Mouse (Mus musculus): ENCODE results near the gene Gnaz. TPM values are rescaled to one million over a fixed set of nuclear protein-coding genes. Genes with fewer than 3 reads are reported as not detected.

Gnaz gene
- polyA plus RNA-seq, 1 experiment from 2014 or later, result 60.6 TPM

DNA sequence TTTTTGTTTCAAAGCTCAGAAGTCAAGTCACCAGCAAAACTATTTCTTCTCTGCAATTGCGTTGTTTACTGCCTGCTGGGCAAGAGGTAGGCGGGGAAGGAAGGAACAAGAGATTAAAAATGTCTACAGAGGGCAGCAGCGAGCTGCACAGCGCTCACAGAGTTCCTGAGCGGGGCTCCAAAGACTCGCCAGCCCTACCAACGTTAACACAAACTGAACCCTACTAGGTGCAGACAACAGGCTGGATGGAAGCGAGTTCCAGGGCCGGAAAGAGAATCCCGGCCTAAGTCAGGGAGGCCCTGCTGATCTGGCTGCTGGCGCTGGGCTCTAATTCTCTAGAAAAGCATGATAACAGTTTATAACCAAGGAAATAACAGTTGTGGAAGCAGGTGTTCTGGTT is 92.4 kb downstream of the Gnaz start:
- Histone ChIP-seq H3K9me3 (ENCODE audit: control insufficient read depth, low read length) (no peaks in the 10 kb centered on the region), H3K27me3 (ENCODE audit: control insufficient read depth, insufficient read depth, low read length) (no peaks in the 10 kb centered on the region), H3K4me2 (ENCODE audit: low read length) (peak overlapping the region; percentile 99), H3K9ac (replicated peaks; ENCODE audit: low read length) (no peak overlapping the region), H3K4me3 (replicated peaks; ENCODE audit: low read depth, low read length) (peak overlapping the region; percentile 87), H3K36me3 (ENCODE audit: control insufficient read depth, insufficient read depth, low read length) (no peaks in the 10 kb centered on the region), H3K4me1 (ENCODE audit: control insufficient read depth, insufficient read depth, low read length) (peaks cover 54% of the 10 kb centered on the region), H3K27ac (replicated peaks; ENCODE audit: low read depth, low read length) (peak overlapping the region; percentile 41; the same call in 1 of the 2 replicates)
- ATAC-seq (ENCODE audit: low FRiP score, low TSS enrichment) (no peak), DNase-seq (peak; percentile 89)
- under 1% methylated on average over 11 of the region's 11 CpGs for whole genome bisulfite sequencing

DNA sequence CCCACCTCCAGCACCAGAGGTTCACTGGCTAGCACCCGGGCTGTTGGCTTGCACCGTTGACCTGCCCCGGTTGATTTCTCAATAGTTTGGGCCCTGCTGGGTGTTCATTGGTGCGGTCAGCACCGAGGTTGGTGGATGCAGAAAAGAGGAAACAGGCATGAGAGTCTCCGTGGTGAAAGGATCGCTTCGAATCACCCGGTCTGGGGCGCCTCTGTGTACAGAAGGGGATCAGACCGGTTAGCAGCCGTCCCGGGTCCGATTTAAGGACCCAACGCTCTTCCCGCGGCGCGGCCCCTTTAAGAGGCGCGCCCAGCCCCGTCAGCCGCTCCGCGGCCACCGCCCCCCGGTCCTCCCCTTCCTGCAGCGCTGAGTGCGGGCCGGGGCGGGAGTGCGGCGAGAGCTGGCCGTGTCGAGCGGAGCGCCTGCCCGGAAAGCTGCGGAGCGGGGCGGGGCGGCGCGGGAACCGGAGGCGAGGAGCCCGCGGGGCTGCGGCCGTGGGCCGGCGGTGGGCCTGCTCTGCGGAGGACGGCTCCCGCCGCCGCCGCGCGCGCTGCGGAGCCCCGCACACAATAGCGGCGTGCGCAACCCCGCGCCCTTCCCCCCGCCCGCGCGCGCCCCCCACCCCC is 93.4 kb downstream of the Gnaz start, which contains the start of gene Bcr:
Gene Bcr, plus strand, starts transcription at position 376 of the 626 bp plus-strand sequence.
- Histone ChIP-seq H3K9ac (replicated peaks; ENCODE audit: low read length) (peak within 1 kb of the TSS; percentile 91), H3K9me3 (ENCODE audit: control insufficient read depth, low read length) (no peaks in the 10 kb centered on the region), H3K4me1 (ENCODE audit: control insufficient read depth, insufficient read depth, low read length) (peaks cover 62% of the 10 kb centered on the region), H3K27ac (replicated peaks; ENCODE audit: low read depth, low read length) (peak within 1 kb of the TSS; percentile 92), H3K4me2 (ENCODE audit: low read length) (peak within 1 kb of the TSS; percentile 99), H3K36me3 (ENCODE audit: control insufficient read depth, insufficient read depth, low read length) (no peaks in the 10 kb centered on the region), H3K4me3 (replicated peaks; ENCODE audit: low read depth, low read length) (peak within 1 kb of the TSS; percentile 87), H3K27me3 (ENCODE audit: control insufficient read depth, insufficient read depth, low read length) (no peaks in the 10 kb centered on the region)
- peak; percentile 86 for ATAC-seq (ENCODE audit: low FRiP score, low TSS enrichment)
- DNase-seq, result peak; percentile 92
- WGBS, result under 1% methylated on average over 42 of the region's 73 CpGs

DNA sequence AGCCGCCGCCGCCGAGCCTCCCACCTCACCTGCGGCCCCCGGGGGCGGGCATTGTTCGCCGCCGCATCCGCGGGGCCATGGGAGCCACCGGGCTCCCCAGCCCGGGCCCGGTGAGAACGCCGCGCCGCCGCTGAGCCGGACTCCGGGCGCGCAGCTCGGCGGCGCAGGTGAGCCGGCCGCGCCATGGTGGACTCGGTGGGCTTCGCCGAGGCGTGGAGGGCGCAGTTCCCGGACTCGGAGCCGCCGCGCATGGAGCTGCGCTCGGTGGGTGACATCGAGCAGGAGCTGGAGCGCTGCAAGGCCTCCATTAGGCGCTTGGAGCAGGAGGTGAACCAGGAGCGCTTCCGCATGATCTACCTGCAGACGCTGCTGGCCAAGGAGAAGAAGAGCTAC is 93.9 kb downstream of the Gnaz start:
- DNase-seq, result peak; percentile 73
- no peaks in the 10 kb centered on the region for H3K27me3 ChIP-seq (ENCODE audit: control insufficient read depth, insufficient read depth, low read length)
- no peaks in the 10 kb centered on the region for H3K9me3 ChIP-seq (ENCODE audit: control insufficient read depth, low read length)
- H3K4me3 ChIP-seq (replicated peaks; ENCODE audit: low read depth, low read length), result peak overlapping the region; percentile 87
- peak; percentile 28 for ATAC-seq (ENCODE audit: low FRiP score, low TSS enrichment)
- peak overlapping the region; percentile 92 for H3K27ac ChIP-seq (replicated peaks; ENCODE audit: low read depth, low read length)
- H3K36me3 ChIP-seq (ENCODE audit: control insufficient read depth, insufficient read depth, low read length), result no peaks in the 10 kb centered on the region
- under 1% methylated on average over 47 of the region's 48 CpGs for WGBS
- peak overlapping the region; percentile 91 for H3K9ac ChIP-seq (replicated peaks; ENCODE audit: low read length)
- peaks cover 58% of the 10 kb centered on the region for H3K4me1 ChIP-seq (ENCODE audit: control insufficient read depth, insufficient read depth, low read length)
- H3K4me2 ChIP-seq (ENCODE audit: low read length), result peak overlapping the region; percentile 99

DNA sequence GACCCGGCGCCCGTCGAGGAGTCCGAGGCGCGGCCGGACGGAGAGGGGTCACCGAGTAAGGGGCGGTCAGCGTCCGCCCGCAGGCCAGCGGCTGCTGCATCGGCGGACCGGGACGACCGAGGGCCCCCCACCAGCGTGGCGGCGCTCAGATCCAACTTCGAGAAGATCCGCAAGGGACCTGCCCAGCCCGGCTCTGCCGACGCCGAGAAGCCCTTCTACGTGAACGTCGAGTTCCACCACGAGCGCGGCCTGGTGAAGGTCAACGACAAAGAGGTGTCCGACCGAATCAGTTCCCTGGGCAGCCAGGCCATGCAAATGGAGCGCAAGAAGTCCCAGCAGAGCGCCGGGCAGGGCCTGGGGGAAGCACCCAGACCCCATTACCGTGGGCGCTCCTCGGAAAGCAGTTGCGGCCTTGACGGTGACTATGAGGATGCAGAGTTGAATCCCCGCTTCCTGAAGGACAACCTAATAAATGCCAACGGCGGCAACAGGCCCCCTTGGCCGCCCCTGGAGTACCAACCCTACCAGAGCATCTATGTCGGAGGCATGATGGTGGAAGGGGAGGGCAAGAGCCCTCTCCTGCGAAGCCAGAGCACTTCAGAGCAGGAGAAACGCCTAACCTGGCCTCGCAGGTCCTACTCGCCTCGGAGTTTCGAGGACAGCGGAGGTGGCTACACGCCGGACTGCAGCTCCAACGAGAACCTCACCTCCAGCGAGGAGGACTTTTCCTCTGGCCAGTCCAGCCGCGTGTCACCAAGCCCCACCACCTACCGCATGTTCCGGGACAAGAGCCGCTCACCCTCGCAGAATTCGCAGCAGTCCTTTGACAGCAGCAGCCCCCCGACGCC is 94.6 kb downstream of the Gnaz start:
- Histone ChIP-seq H3K9ac (replicated peaks; ENCODE audit: low read length) (peak overlapping the region; percentile 91), H3K4me3 (replicated peaks; ENCODE audit: low read depth, low read length) (peak overlapping the region; percentile 87), H3K36me3 (ENCODE audit: control insufficient read depth, insufficient read depth, low read length) (0 out of 2 replicates have a peak, but pooled peaks cover under 1% of the 10 kb centered on the region), H3K9me3 (ENCODE audit: control insufficient read depth, low read length) (no peaks in the 10 kb centered on the region), H3K27ac (replicated peaks; ENCODE audit: low read depth, low read length) (peak overlapping the region; percentile 92), H3K27me3 (ENCODE audit: control insufficient read depth, insufficient read depth, low read length) (no peaks in the 10 kb centered on the region), H3K4me2 (ENCODE audit: low read length) (peak overlapping the region; percentile 99), H3K4me1 (ENCODE audit: control insufficient read depth, insufficient read depth, low read length) (peaks cover 52% of the 10 kb centered on the region)
- 1% methylated on average over 71 of the region's 71 CpGs for WGBS
- no peak for ATAC-seq (ENCODE audit: low FRiP score, low TSS enrichment)
- DNase-seq, result peak; percentile 56

- no peaks in the 10 kb centered on the region for H3K27me3 ChIP-seq (ENCODE audit: control insufficient read depth, insufficient read depth, low read length)
- peak overlapping the region; percentile 99 for H3K4me2 ChIP-seq (ENCODE audit: low read length)
- H3K9me3 ChIP-seq (ENCODE audit: control insufficient read depth, low read length), result no peaks in the 10 kb centered on the region
- no peak overlapping the region for H3K27ac ChIP-seq (replicated peaks; ENCODE audit: low read depth, low read length)
- ATAC-seq (ENCODE audit: low FRiP score, low TSS enrichment), result no peak
- DNase-seq, result peak; percentile 49
- 15% methylated on average over 6 of the region's 6 CpGs for WGBS
- peak overlapping the region; percentile 91 for H3K9ac ChIP-seq (replicated peaks; ENCODE audit: low read length)
- H3K36me3 ChIP-seq (ENCODE audit: control insufficient read depth, insufficient read depth, low read length), result 0 out of 2 replicates have a peak, but pooled peaks cover 3% of the 10 kb centered on the region
- H3K4me1 ChIP-seq (ENCODE audit: control insufficient read depth, insufficient read depth, low read length), result peaks cover 50% of the 10 kb centered on the region
- peak overlapping the region; percentile 87 for H3K4me3 ChIP-seq (replicated peaks; ENCODE audit: low read depth, low read length)
These were observed 95.2 kb downstream of the Gnaz start for GRCm38 (mm10) chr10:75062189-75062561.

- 52% methylated on average over 6 of the region's 6 CpGs for WGBS
- H3K36me3 ChIP-seq (ENCODE audit: control insufficient read depth, insufficient read depth, low read length), result 0 out of 2 replicates have a peak, but pooled peaks cover 3% of the 10 kb centered on the region
- H3K4me1 ChIP-seq (ENCODE audit: control insufficient read depth, insufficient read depth, low read length), result peaks cover 55% of the 10 kb centered on the region
These were observed 95.6 kb downstream of the Gnaz start for GRCm38 (mm10) chr10:75062621-75063020.

GRCm38 (mm10) chr10:75063301-75063965 is 96.5 kb downstream of the Gnaz start:
- no peak overlapping the region for H3K27ac ChIP-seq (replicated peaks; ENCODE audit: low read depth, low read length)
- 0 out of 2 replicates have a peak, but pooled peaks cover 3% of the 10 kb centered on the region for H3K36me3 ChIP-seq (ENCODE audit: control insufficient read depth, insufficient read depth, low read length)

More at GRCm38 (mm10) chr10:75062621-75063020, 95.6 kb downstream of the Gnaz start:
- Histone ChIP-seq H3K4me2 (ENCODE audit: low read length) (peak overlapping the region; percentile 99), H3K9me3 (ENCODE audit: control insufficient read depth, low read length) (no peaks in the 10 kb centered on the region), H3K9ac (replicated peaks; ENCODE audit: low read length) (peak overlapping the region; percentile 91), H3K4me3 (replicated peaks; ENCODE audit: low read depth, low read length) (peak overlapping the region; percentile 87), H3K27ac (replicated peaks; ENCODE audit: low read depth, low read length) (no peak overlapping the region), H3K27me3 (ENCODE audit: control insufficient read depth, insufficient read depth, low read length) (no peaks in the 10 kb centered on the region)
- no peak for ATAC-seq (ENCODE audit: low FRiP score, low TSS enrichment)
- no peak for DNase-seq

GRCm38 (mm10) chr10:75065691-75066090 is 98.7 kb downstream of the Gnaz start:
- Histone ChIP-seq H3K36me3 (ENCODE audit: control insufficient read depth, insufficient read depth, low read length) (0 out of 2 replicates have a peak, but pooled peaks cover 3% of the 10 kb centered on the region), H3K4me1 (ENCODE audit: control insufficient read depth, insufficient read depth, low read length) (peaks cover 73% of the 10 kb centered on the region), H3K4me3 (replicated peaks; ENCODE audit: low read depth, low read length) (no peak overlapping the region), H3K4me2 (ENCODE audit: low read length) (peak overlapping the region; percentile 99), H3K27me3 (ENCODE audit: control insufficient read depth, insufficient read depth, low read length) (no peaks in the 10 kb centered on the region), H3K27ac (replicated peaks; ENCODE audit: low read depth, low read length) (no peak overlapping the region), H3K9me3 (ENCODE audit: control insufficient read depth, low read length) (no peaks in the 10 kb centered on the region), H3K9ac (replicated peaks; ENCODE audit: low read length) (no peak overlapping the region)
- no peak for ATAC-seq (ENCODE audit: low FRiP score, low TSS enrichment)
- no peak for DNase-seq
- 74% methylated on average over 6 of the region's 6 CpGs for WGBS

More at GRCm38 (mm10) chr10:75063301-75063965, 96.5 kb downstream of the Gnaz start:
- H3K9me3 ChIP-seq (ENCODE audit: control insufficient read depth, low read length), result no peaks in the 10 kb centered on the region
- ATAC-seq (ENCODE audit: low FRiP score, low TSS enrichment), result no peak
- no peaks in the 10 kb centered on the region for H3K27me3 ChIP-seq (ENCODE audit: control insufficient read depth, insufficient read depth, low read length)
- H3K4me2 ChIP-seq (ENCODE audit: low read length), result peak overlapping the region; percentile 99
- peaks cover 63% of the 10 kb centered on the region for H3K4me1 ChIP-seq (ENCODE audit: control insufficient read depth, insufficient read depth, low read length)
- DNase-seq, result no peak
- WGBS, result 57% methylated on average over 12 of the region's 12 CpGs
- H3K9ac ChIP-seq (replicated peaks; ENCODE audit: low read length), result peak overlapping the region; percentile 47
- peak overlapping the region; percentile 87 for H3K4me3 ChIP-seq (replicated peaks; ENCODE audit: low read depth, low read length)

All from midbrain, embryonic 14.5 days (tissue).